Mouse (Mus musculus) c-Kit-positive CD71-positive TER-119-positive erythroid progenitor cells, embryonic 14.5 days (primary cell): ENCODE data around the gene Actb.
"Not testable (repeated sequence)": the region's sequence is repeated elsewhere in the genome, so short reads cannot be mapped to it uniquely, and the experiment has no call there.

ENCODE experiments used
- DNase-seq: peaks from one replicate; pipeline ENCODE4 v3.0.0-alpha.2; 2013; ENCODE audit warnings: low spot score

Actb gene

GRCm38 (mm10) chr5:142901355-142901802 is 5.2 kb downstream of the Actb start:
- no peak for DNase-seq

GRCm38 (mm10) chr5:142900651-142901050 is 5.9 kb downstream of the Actb start:
- DNase-seq: no peak

GRCm38 (mm10) chr5:142899932-142900533 is 6.5 kb downstream of the Actb start:
- no peak for DNase-seq

GRCm38 (mm10) chr5:142899057-142899601 is 7.4 kb downstream of the Actb start:
- no peak for DNase-seq

GRCm38 (mm10) chr5:142898316-142898715 is 8.2 kb downstream of the Actb start:
- no peak for DNase-seq

- DNase-seq: no peak
Observed at GRCm38 (mm10) chr5:142897568-142898248, 8.8 kb downstream of the Actb start.

- no peak for DNase-seq
Observed at GRCm38 (mm10) chr5:142896713-142897112, 9.8 kb downstream of the Actb start.

GRCm38 (mm10) chr5:142896192-142896591 is 10.4 kb downstream of the Actb start:
- no peak for DNase-seq

GRCm38 (mm10) chr5:142894918-142895613 is 11.5 kb downstream of the Actb start, which contains the start of gene Fbxl18:
Fbxl18 (minus strand) TSS chr5:142895421.
- peak; percentile 83 for DNase-seq

- DNase-seq: no peak
Observed at GRCm38 (mm10) chr5:142891396-142891795, 15.2 kb downstream of the Actb start.

- DNase-seq: not testable (repeated sequence)
Observed at GRCm38 (mm10) chr5:142887533-142887932, 19.0 kb downstream of the Actb start.

GRCm38 (mm10) chr5:142886761-142887160 is 19.8 kb downstream of the Actb start:
- no peak for DNase-seq

- no peak for DNase-seq
Observed at GRCm38 (mm10) chr5:142886181-142886580, 20.4 kb downstream of the Actb start.

GRCm38 (mm10) chr5:142882471-142882870 is 24.1 kb downstream of the Actb start:
- no peak for DNase-seq

GRCm38 (mm10) chr5:142881936-142882335 is 24.6 kb downstream of the Actb start:
- no peak for DNase-seq

- no peak for DNase-seq
Observed at GRCm38 (mm10) chr5:142880806-142881516, 25.6 kb downstream of the Actb start.

- no peak for DNase-seq
Observed at GRCm38 (mm10) chr5:142880246-142880645, 26.3 kb downstream of the Actb start.

GRCm38 (mm10) chr5:142879318-142880175 is 27.0 kb downstream of the Actb start:
- peak; percentile 90 for DNase-seq

- no peak for DNase-seq
Observed at GRCm38 (mm10) chr5:142878570-142878969, 28.0 kb downstream of the Actb start.

- DNase-seq: peak; percentile 66
Observed at GRCm38 (mm10) chr5:142877337-142878280, 28.9 kb downstream of the Actb start.
